Mouse (Mus musculus): ENCODE measurements around the gene Casp2. TPM values are rescaled to one million over a fixed set of nuclear protein-coding genes. Genes with fewer than 3 reads are reported as not detected.
A peak's percentile ranks its signal among the peaks of the same experiment; 100 is the strongest.

The Casp2 gene
- polyA plus RNA-seq, 1 experiment from 2014 or later, result 47.2 TPM

DNA sequence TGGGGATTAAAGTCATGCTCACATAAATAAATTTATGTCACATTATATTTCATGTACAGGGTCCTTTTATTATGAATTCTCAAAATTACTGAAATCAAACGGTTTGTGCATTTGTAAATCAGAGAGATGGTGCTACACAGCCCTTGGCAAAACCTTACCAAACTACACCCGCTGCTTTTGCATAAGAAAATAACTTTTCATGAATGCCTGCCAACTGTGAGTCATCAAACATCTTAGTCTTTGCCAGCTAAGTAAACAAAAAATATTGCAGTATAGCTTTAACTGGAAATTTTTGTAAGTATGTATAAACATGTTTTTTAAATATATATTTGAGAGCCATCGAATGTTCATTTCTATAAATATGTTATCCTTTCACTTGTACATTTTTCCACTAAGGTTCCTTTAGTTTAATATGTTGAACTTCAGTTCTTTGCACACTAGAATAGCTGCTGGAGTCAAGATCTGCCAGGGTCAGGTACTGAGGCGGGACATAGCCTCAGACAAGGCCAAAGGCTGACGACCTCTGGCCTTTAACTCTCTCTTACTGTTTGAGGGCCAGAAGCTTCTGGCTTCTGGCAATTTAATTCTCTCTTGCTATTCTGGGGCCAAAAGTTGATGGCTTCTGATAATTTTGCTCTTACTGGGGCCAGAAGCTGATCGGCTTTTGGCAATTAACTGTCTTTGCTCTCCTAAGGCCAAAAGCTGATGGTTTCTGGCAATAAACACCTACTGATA lies 23.3 kb upstream of the Casp2 start:
- Histone ChIP-seq H3K4me1 (ENCODE audit: control insufficient read depth, insufficient read depth, low read length) (0 out of 2 replicates have a peak, but pooled peaks cover 3% of the 10 kb centered on the region), H3K27me3 (ENCODE audit: control insufficient read depth, insufficient read depth, low read length) (no peaks in the 10 kb centered on the region), H3K9ac (ENCODE audit: low read length) (no peak overlapping the region), H3K36me3 (ENCODE audit: control insufficient read depth, insufficient read depth, low read length) (no peaks in the 10 kb centered on the region), H3K9me3 (replicated peaks; ENCODE audit: control insufficient read depth, low read length) (no peaks in the 10 kb centered on the region), H3K27ac (ENCODE audit: low read length) (no peak overlapping the region), H3K4me3 (replicated peaks; ENCODE audit: low read length) (no peak overlapping the region), H3K4me2 (ENCODE audit: low read depth, low read length) (no peak overlapping the region)
- WGBS, result 62% methylated on average over 6 of the region's 6 CpGs
- ATAC-seq (ENCODE audit: insufficient read depth, low FRiP score), result no peak

GRCm38 (mm10) chr6:42245711-42246353 lies 19.0 kb upstream of the Casp2 start, which contains the start of gene Gstk1:
Gene Gstk1 (plus strand): TSS chr6:42245935.
- Histone ChIP-seq H3K4me3 (replicated peaks; ENCODE audit: low read length) (peak within 1 kb of the TSS; percentile 50), H3K36me3 (ENCODE audit: control insufficient read depth, insufficient read depth, low read length) (no peaks in the 10 kb centered on the region), H3K4me2 (ENCODE audit: low read depth, low read length) (peak within 1 kb of the TSS; percentile 76), H3K9me3 (replicated peaks; ENCODE audit: control insufficient read depth, low read length) (no peaks in the 10 kb centered on the region), H3K4me1 (ENCODE audit: control insufficient read depth, insufficient read depth, low read length) (0 out of 2 replicates have a peak, but pooled peaks cover 3% of the 10 kb centered on the region), H3K9ac (ENCODE audit: low read length) (peak within 1 kb of the TSS; percentile 53), H3K27me3 (ENCODE audit: control insufficient read depth, insufficient read depth, low read length) (no peaks in the 10 kb centered on the region), H3K27ac (ENCODE audit: low read length) (no peak within 1 kb of the TSS)
- WGBS, result 2% methylated on average over 28 of the region's 28 CpGs
- ATAC-seq (ENCODE audit: insufficient read depth, low FRiP score), result peak; percentile 99

DNA sequence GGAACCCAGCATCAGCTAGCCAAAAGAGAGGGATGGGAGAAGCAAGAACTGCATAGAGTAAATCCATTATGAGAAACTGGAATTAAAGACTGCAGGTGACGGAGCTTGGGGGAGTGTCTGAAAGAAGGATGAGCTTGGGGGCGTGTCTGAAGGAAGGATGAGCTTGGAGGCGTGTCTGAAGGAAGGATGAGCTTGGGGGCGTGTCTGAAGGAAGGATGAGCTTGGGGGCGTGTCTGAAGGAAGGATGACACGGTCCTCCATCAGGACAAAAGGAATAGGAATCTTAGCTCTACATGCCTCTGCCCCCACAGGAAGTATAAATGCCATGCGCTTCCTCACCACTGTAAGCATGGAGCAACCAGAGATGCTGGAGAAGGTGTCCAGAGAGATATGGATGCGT lies 17.6 kb upstream of the Casp2 start:
- Histone ChIP-seq H3K9ac (ENCODE audit: low read length) (no peak overlapping the region), H3K4me3 (replicated peaks; ENCODE audit: low read length) (no peak overlapping the region), H3K4me2 (ENCODE audit: low read depth, low read length) (no peak overlapping the region; the same call in 1 of the 2 replicates), H3K27me3 (ENCODE audit: control insufficient read depth, insufficient read depth, low read length) (no peaks in the 10 kb centered on the region), H3K4me1 (ENCODE audit: control insufficient read depth, insufficient read depth, low read length) (0 out of 2 replicates have a peak, but pooled peaks cover 3% of the 10 kb centered on the region), H3K36me3 (ENCODE audit: control insufficient read depth, insufficient read depth, low read length) (no peaks in the 10 kb centered on the region), H3K27ac (ENCODE audit: low read length) (no peak overlapping the region), H3K9me3 (replicated peaks; ENCODE audit: control insufficient read depth, low read length) (no peaks in the 10 kb centered on the region)
- ATAC-seq (ENCODE audit: insufficient read depth, low FRiP score), result peak; percentile 9; the same call in 1 of the 2 replicates
- 19% methylated on average over 8 of the region's 8 CpGs for WGBS

GRCm38 (mm10) chr6:42247981-42248380 lies 16.8 kb upstream of the Casp2 start:
- Histone ChIP-seq H3K27me3 (ENCODE audit: control insufficient read depth, insufficient read depth, low read length) (no peaks in the 10 kb centered on the region), H3K9me3 (replicated peaks; ENCODE audit: control insufficient read depth, low read length) (no peaks in the 10 kb centered on the region), H3K4me3 (replicated peaks; ENCODE audit: low read length) (no peak overlapping the region), H3K4me2 (ENCODE audit: low read depth, low read length) (no peak overlapping the region), H3K4me1 (ENCODE audit: control insufficient read depth, insufficient read depth, low read length) (0 out of 2 replicates have a peak, but pooled peaks cover 3% of the 10 kb centered on the region), H3K9ac (ENCODE audit: low read length) (no peak overlapping the region), H3K27ac (ENCODE audit: low read length) (no peak overlapping the region), H3K36me3 (ENCODE audit: control insufficient read depth, insufficient read depth, low read length) (no peaks in the 10 kb centered on the region)
- ATAC-seq (ENCODE audit: insufficient read depth, low FRiP score), result no peak
- WGBS, result 93% methylated on average over 1 of the region's 1 CpGs

- no peaks in the 10 kb centered on the region for H3K4me1 ChIP-seq (ENCODE audit: control insufficient read depth, insufficient read depth, low read length)
- H3K9me3 ChIP-seq (replicated peaks; ENCODE audit: control insufficient read depth, low read length), result no peaks in the 10 kb centered on the region
- H3K4me3 ChIP-seq (replicated peaks; ENCODE audit: low read length), result no peak overlapping the region
- no peaks in the 10 kb centered on the region for H3K27me3 ChIP-seq (ENCODE audit: control insufficient read depth, insufficient read depth, low read length)
- 81% methylated on average over 4 of the region's 4 CpGs for WGBS
- no peak overlapping the region for H3K27ac ChIP-seq (ENCODE audit: low read length)
- no peaks in the 10 kb centered on the region for H3K36me3 ChIP-seq (ENCODE audit: control insufficient read depth, insufficient read depth, low read length)
- H3K9ac ChIP-seq (ENCODE audit: low read length), result no peak overlapping the region
- H3K4me2 ChIP-seq (ENCODE audit: low read depth, low read length), result no peak overlapping the region
- ATAC-seq (ENCODE audit: insufficient read depth, low FRiP score), result no peak
Measured at GRCm38 (mm10) chr6:42251791-42252190, 13.0 kb upstream of the Casp2 start.

- H3K27ac ChIP-seq (ENCODE audit: low read length), result no peak overlapping the region
- WGBS, result 92% methylated on average over 2 of the region's 2 CpGs
Measured at GRCm38 (mm10) chr6:42253103-42253502, 11.7 kb upstream of the Casp2 start.

DNA sequence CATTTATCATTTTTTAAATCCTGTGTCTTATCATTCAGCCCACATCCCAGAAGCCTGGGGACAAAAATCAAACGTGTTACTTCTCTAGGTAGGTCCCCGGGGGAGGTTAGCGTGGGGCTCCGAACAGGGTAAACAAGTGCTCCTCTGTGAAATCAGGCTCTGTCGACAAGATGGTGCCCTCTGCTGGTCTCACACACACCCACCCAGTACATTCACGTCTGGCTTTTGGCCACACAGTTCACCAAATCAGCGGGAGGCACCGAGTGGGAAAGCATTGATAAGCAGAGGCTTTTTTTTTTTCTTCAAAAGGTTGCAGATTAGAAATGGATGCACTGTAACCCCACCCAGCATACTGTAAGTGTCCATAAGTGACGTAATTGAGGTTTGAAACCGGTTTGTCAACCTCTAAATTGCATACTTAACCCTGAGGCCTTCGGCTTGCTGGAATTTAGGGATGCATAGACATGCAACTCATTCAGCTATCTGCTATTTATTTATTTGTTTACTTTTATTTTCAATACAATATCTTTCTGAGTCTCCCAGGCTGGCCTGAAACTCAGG lies 7.4 kb upstream of the Casp2 start:
- peak; percentile 35 for ATAC-seq (ENCODE audit: insufficient read depth, low FRiP score)
- Histone ChIP-seq H3K4me3 (replicated peaks; ENCODE audit: low read length) (no peak overlapping the region), H3K36me3 (ENCODE audit: control insufficient read depth, insufficient read depth, low read length) (no peaks in the 10 kb centered on the region), H3K4me2 (ENCODE audit: low read depth, low read length) (0 out of 2 replicates have a peak overlapping the region, but pooled peaks have one; percentile 23), H3K9ac (ENCODE audit: low read length) (no peak overlapping the region), H3K27me3 (ENCODE audit: control insufficient read depth, insufficient read depth, low read length) (no peaks in the 10 kb centered on the region), H3K4me1 (ENCODE audit: control insufficient read depth, insufficient read depth, low read length) (no peaks in the 10 kb centered on the region), H3K9me3 (replicated peaks; ENCODE audit: control insufficient read depth, low read length) (no peaks in the 10 kb centered on the region), H3K27ac (ENCODE audit: low read length) (no peak overlapping the region)
- 15% methylated on average over 11 of the region's 11 CpGs for WGBS

More at GRCm38 (mm10) chr6:42253103-42253502, 11.7 kb upstream of the Casp2 start:
- Histone ChIP-seq H3K9me3 (replicated peaks; ENCODE audit: control insufficient read depth, low read length) (no peaks in the 10 kb centered on the region), H3K4me2 (ENCODE audit: low read depth, low read length) (no peak overlapping the region), H3K36me3 (ENCODE audit: control insufficient read depth, insufficient read depth, low read length) (no peaks in the 10 kb centered on the region), H3K4me3 (replicated peaks; ENCODE audit: low read length) (no peak overlapping the region), H3K9ac (ENCODE audit: low read length) (no peak overlapping the region), H3K4me1 (ENCODE audit: control insufficient read depth, insufficient read depth, low read length) (no peaks in the 10 kb centered on the region), H3K27me3 (ENCODE audit: control insufficient read depth, insufficient read depth, low read length) (no peaks in the 10 kb centered on the region)
- ATAC-seq (ENCODE audit: insufficient read depth, low FRiP score), result no peak

DNA sequence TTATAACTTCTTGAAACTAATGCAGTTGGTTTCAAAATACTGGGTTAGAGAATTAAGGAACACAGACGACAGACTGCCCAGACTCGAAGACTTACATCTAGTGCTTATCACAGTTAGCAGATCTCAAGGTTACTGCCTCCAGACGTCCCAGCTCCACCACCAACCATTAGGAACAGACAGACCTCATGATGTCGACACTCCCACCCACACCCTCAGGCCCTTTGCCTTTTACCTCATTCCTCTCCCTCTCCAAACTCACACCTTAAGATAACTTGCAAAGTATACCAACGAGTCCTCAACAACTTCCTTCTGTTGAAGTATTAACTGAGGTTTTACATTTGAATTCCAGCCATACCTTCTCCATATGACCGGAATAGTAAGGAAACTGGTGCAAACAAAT lies 4.4 kb upstream of the Casp2 start:
- no peak overlapping the region for H3K4me2 ChIP-seq (ENCODE audit: low read depth, low read length)
- H3K36me3 ChIP-seq (ENCODE audit: control insufficient read depth, insufficient read depth, low read length), result no peaks in the 10 kb centered on the region
- 36% methylated on average over 6 of the region's 6 CpGs for WGBS
- H3K4me1 ChIP-seq (ENCODE audit: control insufficient read depth, insufficient read depth, low read length), result peaks cover 3% of the 10 kb centered on the region; the same call in 1 of the 2 replicates
- no peak for ATAC-seq (ENCODE audit: insufficient read depth, low FRiP score)
- H3K27me3 ChIP-seq (ENCODE audit: control insufficient read depth, insufficient read depth, low read length), result no peaks in the 10 kb centered on the region
- H3K9ac ChIP-seq (ENCODE audit: low read length), result no peak overlapping the region
- H3K27ac ChIP-seq (ENCODE audit: low read length), result peak overlapping the region; percentile 58; the same call in 1 of the 2 replicates
- no peak overlapping the region for H3K4me3 ChIP-seq (replicated peaks; ENCODE audit: low read length)
- no peaks in the 10 kb centered on the region for H3K9me3 ChIP-seq (replicated peaks; ENCODE audit: control insufficient read depth, low read length)
